Mouse (Mus musculus) stomach, postnatal 0 days (tissue): Measurements from ENCODE around the gene Nt5c2. TPM values are rescaled to one million over a fixed set of nuclear protein-coding genes. Genes with fewer than 3 reads are reported as not detected.

Experiments
- ATAC-seq: fragments of 200-750 bp; cut with Nextera tagmentation; 2 replicates; pipeline ENCODE4 v1.8.0; 2017; ENCODE audit not compliant: low FRiP score, low TSS enrichment
- DNase-seq: peaks from one replicate; pipeline ENCODE4 v3.0.0-alpha.2; 2016; ENCODE audit warnings: low spot score
- H3K27ac ChIP-seq: fragments of 300-500 bp; sonication (generic); replicated peaks from 2 replicates; pipeline ENCODE4 v1.5.1; 2014; ENCODE audit warnings: mild to moderate bottlenecking, control low read depth
- H3K27me3 ChIP-seq: fragments of 300-500 bp; sonication (generic); 2 replicates; pipeline ENCODE4 v1.6.1; 2014; ENCODE audit warnings: low read length; ENCODE audit not compliant: control insufficient read depth, insufficient read depth
- H3K36me3 ChIP-seq: fragments of 300-500 bp; sonication (generic); 2 replicates; pipeline ENCODE4 v1.6.1; 2014; ENCODE audit warnings: low read length, mixed read lengths; ENCODE audit not compliant: control insufficient read depth, insufficient read depth
- H3K4me1 ChIP-seq: fragments of 300-500 bp; sonication (generic); replicated peaks from 2 replicates; pipeline ENCODE4 v1.6.1; 2014; ENCODE audit warnings: antibody characterized with exemption; ENCODE audit not compliant: control insufficient read depth, insufficient read depth
- H3K4me2 ChIP-seq: fragments of 300-500 bp; sonication (generic); replicated peaks from 2 replicates; pipeline ENCODE4 v1.6.1; 2014; ENCODE audit warnings: low read depth, mild to moderate bottlenecking, control low read depth, moderate library complexity
- H3K4me3 ChIP-seq: fragments of 300-500 bp; sonication (generic); 2 replicates; pipeline ENCODE4 v1.5.1; 2014; ENCODE audit warnings: low read depth, low read length, control low read depth
- H3K9ac ChIP-seq: fragments of 300-500 bp; sonication (generic); 2 replicates; pipeline ENCODE4 v1.6.1; 2014; ENCODE audit warnings: mild to moderate bottlenecking, low read length, control low read depth, mixed read lengths
- H3K9me3 ChIP-seq: fragments of 300-500 bp; sonication (generic); 2 replicates; pipeline ENCODE4 v1.6.1; 2016; ENCODE audit warnings: low read length; ENCODE audit not compliant: control insufficient read depth
- CTCF ChIP-seq: IDR thresholded peaks from 2 replicates; pipeline ENCODE4 v1.5.1; 2016; ENCODE audit warnings: antibody characterized with exemption, low read depth, mild to moderate bottlenecking, moderate library complexity
- EP300 ChIP-seq: optimal IDR thresholded peaks from 2 replicates; pipeline ENCODE3; 2016; ENCODE audit warnings: antibody characterized with exemption
- WGBS: fragments of 180-500 bp; shearing (Covaris S2); extraction: QIAGEN DNeasy Blood & Tissue Kit; methylation state at CpG from one replicate; pipeline ENCODE4 v1.1.7; 2014; 5-methylcytosine and 5-hydroxymethylcytosine counted together
- polyA plus RNA-seq: library from polyadenylated mRNA; unstranded; fragments of >200 nt; fragmentation: Nextera tagmentation; extraction: Ambion mirVana; gene quantifications from 2 replicates; pipeline ENCODE4 v1.2.1, GENCODE M21; 2015

The Nt5c2 gene
- polyA plus RNA-seq, 1 experiment from 2014 or later = 70.9 TPM

DNA sequence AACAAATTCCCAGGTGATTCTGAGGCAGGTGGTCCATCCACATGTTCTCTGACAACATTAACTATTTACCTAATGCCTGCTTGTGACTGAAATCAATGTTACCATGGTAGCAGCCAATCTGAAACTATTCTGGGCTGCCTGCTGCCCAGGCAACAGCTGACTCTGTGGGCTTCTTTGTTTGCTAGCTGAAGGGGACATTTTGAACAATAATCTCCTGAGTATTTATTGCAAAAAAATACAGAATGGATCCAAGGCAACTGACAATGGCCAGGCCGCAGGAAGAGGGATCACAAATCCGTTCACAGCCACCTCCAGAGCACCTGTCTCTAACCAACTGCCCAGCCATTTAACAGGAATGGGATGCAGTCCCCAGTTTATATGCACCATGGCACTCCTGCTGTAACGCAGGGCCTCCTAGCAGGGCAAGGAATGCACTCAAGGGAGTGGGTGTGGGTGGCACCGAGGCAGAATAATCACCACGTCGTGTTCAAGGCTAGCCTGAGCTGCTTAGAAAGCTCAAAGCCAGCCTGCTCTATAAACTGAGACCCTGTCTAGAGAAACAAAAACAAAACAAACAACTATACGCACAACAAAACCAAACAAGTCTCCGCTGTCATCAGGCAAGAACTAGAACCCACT, 43.8 kb downstream of the Nt5c2 start:
- Histone ChIP-seq H3K9ac (no peak overlapping the region), H3K4me2 (no peak overlapping the region), H3K4me3 (no peak overlapping the region), H3K36me3 (no peaks in the 10 kb centered on the region), H3K27me3 (no peaks in the 10 kb centered on the region), H3K4me1 (no peaks in the 10 kb centered on the region), H3K27ac (peak overlapping the region; percentile 73), H3K9me3 (no peaks in the 10 kb centered on the region)
- no peak for TF ChIP-seq EP300
- no peak for TF ChIP-seq CTCF
- 51% methylated on average over 8 of the region's 8 CpGs for WGBS
- no peak for ATAC-seq
- DNase-seq = no peak

DNA sequence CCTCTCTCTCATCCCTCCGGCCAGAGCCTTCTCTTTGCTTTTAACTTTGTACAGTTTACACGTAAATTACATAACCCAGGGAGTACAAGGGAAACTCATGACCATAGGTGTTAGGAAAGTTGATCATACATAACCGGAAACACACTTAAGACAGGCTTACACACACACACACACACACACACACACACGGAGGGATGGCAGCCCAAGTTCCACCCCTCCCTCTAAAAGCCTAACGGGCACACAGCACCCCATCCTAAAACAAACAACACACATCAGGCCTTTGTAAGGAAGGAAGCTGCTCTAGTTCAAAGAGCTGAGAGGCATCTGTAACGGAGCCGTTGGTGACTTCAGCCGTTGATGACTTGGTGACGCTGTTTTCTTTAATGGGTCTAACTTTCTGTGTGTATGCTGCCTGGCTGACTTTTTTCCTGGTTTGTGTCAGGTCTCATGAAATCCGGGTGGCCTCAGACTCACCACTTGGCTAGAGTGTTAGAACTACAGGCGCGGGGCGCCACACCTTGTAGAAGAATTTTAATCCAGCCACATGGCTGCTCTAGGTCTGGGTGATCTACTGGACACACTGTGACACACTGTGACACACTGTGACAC, 44.7 kb downstream of the Nt5c2 start:
- H3K9me3 ChIP-seq = no peaks in the 10 kb centered on the region
- DNase-seq (peak; percentile 65), ATAC-seq (peak; percentile 91)
- H3K9ac ChIP-seq = no peak overlapping the region
- H3K4me3 ChIP-seq = no peak overlapping the region
- no peaks in the 10 kb centered on the region for H3K36me3 ChIP-seq
- H3K27me3 ChIP-seq = no peaks in the 10 kb centered on the region
- H3K4me1 ChIP-seq = no peaks in the 10 kb centered on the region
- WGBS = 29% methylated on average over 13 of the region's 13 CpGs
- no peak for TF ChIP-seq CTCF
- TF ChIP-seq EP300 = no peak
- peak overlapping the region; percentile 73 for H3K27ac ChIP-seq
- H3K4me2 ChIP-seq = no peak overlapping the region

DNA sequence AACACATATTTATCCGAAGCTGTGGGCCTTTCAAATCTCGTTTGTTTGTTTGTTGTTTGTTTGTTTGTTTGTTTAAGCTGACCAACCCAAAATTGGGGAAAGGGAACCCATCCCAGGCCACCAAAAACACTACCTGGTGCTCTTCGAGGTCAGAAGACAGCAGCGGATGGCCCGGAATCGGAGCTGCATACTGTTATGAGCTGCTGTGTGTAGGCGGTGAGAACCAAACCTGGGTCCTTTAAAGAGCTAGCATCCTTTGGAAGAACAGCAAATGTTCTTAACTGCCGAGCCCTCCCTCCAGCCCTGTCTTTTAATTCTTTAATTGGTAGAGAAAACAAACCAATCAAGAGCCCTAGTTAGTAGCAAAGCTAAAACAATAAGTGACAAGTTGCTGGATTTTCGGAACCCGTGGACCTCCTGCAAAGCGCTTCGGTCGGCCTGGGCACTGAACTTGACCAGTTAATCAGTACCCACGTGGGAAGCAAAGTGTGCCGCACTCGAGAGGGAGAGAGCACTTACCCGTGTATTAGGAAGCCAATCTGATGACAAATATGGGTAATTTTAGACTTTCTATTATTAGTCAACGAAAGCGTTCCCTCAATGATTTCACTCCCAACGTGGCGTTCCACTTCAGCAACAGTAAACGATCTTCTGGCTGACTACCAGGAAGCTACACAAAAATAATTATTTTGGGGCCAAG, 45.5 kb downstream of the Nt5c2 start:
- ATAC-seq = no peak
- Histone ChIP-seq H3K27me3 (no peaks in the 10 kb centered on the region), H3K9ac (no peak overlapping the region), H3K4me2 (no peak overlapping the region), H3K4me3 (no peak overlapping the region), H3K27ac (no peak overlapping the region; the same call in 1 of the 2 replicates), H3K36me3 (no peaks in the 10 kb centered on the region), H3K9me3 (no peaks in the 10 kb centered on the region), H3K4me1 (no peaks in the 10 kb centered on the region)
- TF ChIP-seq CTCF (no peak), EP300 (no peak)
- no peak for DNase-seq
- 59% methylated on average over 22 of the region's 22 CpGs for WGBS

DNA sequence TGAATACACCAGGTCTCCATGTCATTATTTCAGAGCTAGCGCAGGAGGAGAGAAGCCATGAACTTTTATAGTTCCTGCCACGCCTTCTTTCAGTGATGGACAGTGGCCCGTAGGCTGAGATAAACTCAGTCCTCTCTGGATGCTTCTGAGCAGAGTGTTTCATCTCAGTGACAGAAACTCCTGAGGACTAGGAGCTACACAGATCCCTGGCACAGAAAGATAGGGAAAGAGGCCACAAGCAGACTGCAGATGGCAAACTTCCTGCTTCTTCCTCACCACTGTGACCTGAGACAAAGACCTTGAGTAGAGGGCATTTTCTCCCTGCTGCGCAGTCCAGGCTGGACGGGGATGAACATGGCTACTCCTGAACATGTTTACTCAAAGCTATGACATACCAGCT, 46.1 kb downstream of the Nt5c2 start:
- no peaks in the 10 kb centered on the region for H3K36me3 ChIP-seq
- H3K27ac ChIP-seq = no peak overlapping the region
- H3K4me3 ChIP-seq = no peak overlapping the region
- H3K4me1 ChIP-seq = no peaks in the 10 kb centered on the region
- H3K9ac ChIP-seq = no peak overlapping the region
- TF ChIP-seq CTCF (no peak), EP300 (no peak)
- ATAC-seq = no peak
- DNase-seq = no peak
- no peak overlapping the region for H3K4me2 ChIP-seq
- H3K27me3 ChIP-seq = no peaks in the 10 kb centered on the region
- no peaks in the 10 kb centered on the region for H3K9me3 ChIP-seq
- 68% methylated on average over 5 of the region's 5 CpGs for WGBS

DNA sequence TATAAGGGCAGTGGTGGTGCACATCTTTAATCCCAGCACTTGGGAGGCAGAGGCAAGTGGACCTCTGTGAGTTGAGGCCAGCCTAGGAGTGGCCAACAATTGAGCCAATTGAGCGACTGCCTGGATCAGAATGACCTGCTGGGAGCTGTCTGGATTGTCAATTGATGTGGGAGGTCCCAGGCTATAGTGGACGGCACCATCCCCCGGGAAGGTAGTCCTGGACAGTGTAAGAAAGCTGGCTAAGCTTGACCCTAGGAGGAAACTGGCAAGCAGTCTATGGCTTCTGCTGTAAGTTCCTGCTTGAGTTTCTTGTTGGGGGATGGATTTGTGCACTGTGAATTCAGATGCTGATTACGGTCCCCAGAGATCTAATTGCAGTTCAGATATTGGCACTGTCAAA, 47.1 kb downstream of the Nt5c2 start:
- no peak overlapping the region for H3K4me3 ChIP-seq
- no peaks in the 10 kb centered on the region for H3K4me1 ChIP-seq
- H3K9me3 ChIP-seq = no peaks in the 10 kb centered on the region
- ATAC-seq = no peak
- DNase-seq = no peak
- no peak overlapping the region for H3K27ac ChIP-seq
- H3K36me3 ChIP-seq = no peaks in the 10 kb centered on the region
- H3K27me3 ChIP-seq = no peaks in the 10 kb centered on the region
- H3K9ac ChIP-seq = no peak overlapping the region
- 62% methylated on average over 4 of the region's 4 CpGs for WGBS
- TF ChIP-seq EP300 (no peak), CTCF (no peak)
- no peak overlapping the region for H3K4me2 ChIP-seq

DNA sequence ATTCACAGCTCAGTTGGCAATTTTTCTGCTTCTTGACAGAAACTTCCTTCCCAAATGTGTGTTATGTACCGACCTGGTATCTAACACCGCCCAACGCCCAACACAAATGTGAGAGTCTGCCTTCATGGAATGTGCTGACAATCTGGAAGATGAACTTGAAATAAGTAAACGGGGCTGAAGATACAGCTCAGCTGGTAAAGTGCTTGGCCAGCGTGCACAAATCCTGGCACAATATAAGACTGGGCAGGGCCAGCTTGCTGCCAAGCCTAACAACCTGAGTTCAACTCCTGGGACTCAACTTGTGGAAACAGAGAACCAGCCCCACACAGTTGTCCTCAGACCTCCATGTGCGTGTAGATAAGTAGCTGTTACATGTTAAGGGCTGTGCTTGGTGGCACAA, 48.6 kb downstream of the Nt5c2 start:
- Histone ChIP-seq H3K4me2 (no peak overlapping the region), H3K4me3 (no peak overlapping the region), H3K9me3 (no peaks in the 10 kb centered on the region), H3K27me3 (no peaks in the 10 kb centered on the region), H3K4me1 (no peaks in the 10 kb centered on the region), H3K9ac (no peak overlapping the region), H3K36me3 (no peaks in the 10 kb centered on the region), H3K27ac (no peak overlapping the region)
- no peak for ATAC-seq
- DNase-seq = no peak
- no peak for TF ChIP-seq CTCF
- no peak for TF ChIP-seq EP300
- 87% methylated on average over 6 of the region's 6 CpGs for WGBS
